Mouse (Mus musculus) embryonic facial prominence, embryonic 15.5 days (tissue): ENCODE results near the gene Ppp2r5e. TPM values are rescaled to one million over a fixed set of nuclear protein-coding genes. Genes with fewer than 3 reads are reported as not detected.

Experiments
- ATAC-seq: fragments of 200-750 bp; cut with Nextera tagmentation; 2 replicates; pipeline ENCODE4 v1.8.0; 2017; ENCODE audit warnings: low read depth, moderate TSS enrichment; ENCODE audit not compliant: insufficient number of reproducible peaks, low FRiP score, low TSS enrichment
- H3K27ac ChIP-seq: fragments of 300-500 bp; sonication (generic); replicated peaks from 2 replicates; pipeline ENCODE4 v1.5.1; 2015; ENCODE audit warnings: mild to moderate bottlenecking, inconsistent platforms
- H3K27me3 ChIP-seq: fragments of 300-500 bp; sonication (generic); 2 replicates; pipeline ENCODE4 v1.6.1; 2015; ENCODE audit warnings: inconsistent platforms
- H3K36me3 ChIP-seq: fragments of 300-500 bp; sonication (generic); 2 replicates; pipeline ENCODE4 v1.6.1; 2015; ENCODE audit warnings: mild to moderate bottlenecking, inconsistent platforms
- H3K4me1 ChIP-seq: fragments of 300-500 bp; sonication (generic); 2 replicates; pipeline ENCODE4 v1.6.1; 2015; ENCODE audit warnings: inconsistent platforms
- H3K4me2 ChIP-seq: fragments of 300-500 bp; sonication (generic); replicated peaks from 2 replicates; pipeline ENCODE4 v1.6.1; 2015; ENCODE audit warnings: mild to moderate bottlenecking, inconsistent platforms
- H3K4me3 ChIP-seq: fragments of 300-500 bp; sonication (generic); replicated peaks from 2 replicates; pipeline ENCODE4 v1.5.1; 2015; ENCODE audit warnings: mild to moderate bottlenecking, inconsistent platforms
- H3K9ac ChIP-seq: fragments of 300-500 bp; sonication (generic); 2 replicates; pipeline ENCODE4 v1.6.1; 2015; ENCODE audit warnings: inconsistent platforms
- H3K9me3 ChIP-seq: fragments of 300-500 bp; sonication (generic); replicated peaks from 2 replicates; pipeline ENCODE4 v1.6.1; 2016; ENCODE audit warnings: inconsistent platforms
- WGBS: fragments of 180-500 bp; shearing (Covaris S2); methylation state at CpG from one replicate; pipeline ENCODE4 v1.1.7; 2015; 5-methylcytosine and 5-hydroxymethylcytosine counted together
- polyA plus RNA-seq: library from polyadenylated mRNA; unstranded; fragments of >200 nt; fragmentation: Nextera tagmentation; extraction: Ambion mirVana; gene quantifications from 2 replicates; pipeline ENCODE4 v1.2.1, GENCODE M21; 2015

Gene Ppp2r5e
- polyA plus RNA-seq, 1 experiment from 2014 or later, result 12.4 TPM

DNA sequence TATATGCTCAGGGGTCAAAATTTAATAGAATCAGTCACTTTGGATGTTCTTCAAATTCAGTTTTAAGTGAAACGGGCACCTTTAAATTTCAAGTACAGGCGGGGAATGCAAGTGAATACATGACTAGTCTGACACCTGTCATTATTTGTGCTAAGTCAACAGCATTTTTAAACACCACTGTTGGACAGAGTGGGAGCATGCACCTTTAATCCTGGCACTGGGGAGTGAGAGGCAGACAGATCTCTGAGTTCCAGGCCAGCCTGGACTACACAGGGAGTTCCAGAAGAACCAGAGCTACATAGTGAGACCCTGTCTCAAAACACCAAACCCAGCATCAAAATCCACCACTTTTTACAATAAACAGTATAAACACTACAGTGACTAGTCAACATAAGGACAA is 108.5 kb downstream of the Ppp2r5e start:
- H3K9ac ChIP-seq, result no peak overlapping the region
- WGBS, result 79% methylated on average over 2 of the region's 2 CpGs
- H3K9me3 ChIP-seq, result no peaks in the 10 kb centered on the region
- no peak overlapping the region for H3K27ac ChIP-seq
- H3K36me3 ChIP-seq, result peaks cover 8% of the 10 kb centered on the region; the same call in 1 of the 2 replicates
- ATAC-seq, result no peak
- no peaks in the 10 kb centered on the region for H3K27me3 ChIP-seq
- no peaks in the 10 kb centered on the region for H3K4me1 ChIP-seq
- no peak overlapping the region for H3K4me2 ChIP-seq
- no peak overlapping the region for H3K4me3 ChIP-seq

DNA sequence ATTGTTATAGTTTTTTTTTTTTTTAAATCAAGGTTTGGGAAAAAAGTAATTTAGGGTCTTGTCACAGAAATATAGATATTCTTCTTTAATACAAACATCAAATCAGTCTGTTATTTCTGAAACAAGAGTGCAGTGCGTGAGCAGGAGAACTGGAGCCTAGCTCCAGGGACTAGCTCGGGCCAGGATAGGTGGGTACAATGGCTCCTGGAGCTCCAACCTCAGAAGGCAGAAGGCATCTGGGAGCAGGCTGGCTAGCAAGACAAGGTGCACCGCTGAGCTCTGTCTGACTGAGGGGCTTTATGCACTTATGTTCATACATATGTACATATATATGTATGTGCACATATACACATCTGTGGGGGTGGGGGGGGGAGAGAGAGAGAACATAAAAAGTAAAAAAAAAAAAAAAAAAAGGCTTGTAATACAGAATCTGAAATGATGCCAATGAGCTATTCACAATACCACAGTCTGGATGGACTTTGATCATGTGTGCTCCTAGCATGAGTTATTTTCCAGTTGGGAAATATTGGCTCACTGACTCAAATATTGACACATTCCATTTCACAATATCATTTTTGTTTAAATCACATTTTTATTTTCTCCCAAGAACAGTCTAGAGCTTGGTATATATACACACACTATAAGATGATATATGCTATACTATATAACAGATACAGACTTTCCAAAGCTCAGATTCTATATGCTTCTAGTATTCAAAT is 109.3 kb downstream of the Ppp2r5e start:
- Histone ChIP-seq H3K4me1 (no peaks in the 10 kb centered on the region), H3K27me3 (no peaks in the 10 kb centered on the region), H3K9me3 (no peaks in the 10 kb centered on the region), H3K36me3 (peaks cover 8% of the 10 kb centered on the region; the same call in 1 of the 2 replicates), H3K4me3 (no peak overlapping the region), H3K27ac (no peak overlapping the region), H3K9ac (no peak overlapping the region), H3K4me2 (no peak overlapping the region)
- no peak for ATAC-seq
- WGBS, result 91% methylated on average over 3 of the region's 3 CpGs

DNA sequence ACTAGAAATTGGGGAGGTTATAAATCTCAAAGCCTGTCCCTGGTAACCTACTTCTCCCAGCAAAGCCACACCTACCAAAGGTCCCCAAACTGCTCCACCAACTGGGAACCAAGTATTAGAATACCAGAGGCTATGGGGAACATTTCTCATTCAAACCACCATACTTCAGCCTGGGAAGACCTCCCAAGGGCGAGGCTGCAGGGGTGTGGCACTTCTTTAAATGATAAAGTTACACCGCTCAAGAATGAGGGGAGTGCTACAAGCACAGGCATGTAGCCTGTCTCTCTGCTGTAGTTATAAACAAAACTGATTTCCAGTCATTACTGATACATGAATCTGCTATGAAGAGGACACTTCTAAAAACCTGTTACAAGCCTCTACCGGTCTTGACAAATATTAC is 113.3 kb downstream of the Ppp2r5e start:
- Histone ChIP-seq H3K9me3 (no peaks in the 10 kb centered on the region), H3K27me3 (no peaks in the 10 kb centered on the region), H3K4me1 (0 out of 2 replicates have a peak, but pooled peaks cover 3% of the 10 kb centered on the region), H3K9ac (no peak overlapping the region), H3K4me2 (no peak overlapping the region), H3K27ac (no peak overlapping the region), H3K4me3 (no peak overlapping the region), H3K36me3 (peaks cover 2% of the 10 kb centered on the region; the same call in 1 of the 2 replicates)
- WGBS, result 72% methylated on average over 3 of the region's 3 CpGs
- no peak for ATAC-seq

DNA sequence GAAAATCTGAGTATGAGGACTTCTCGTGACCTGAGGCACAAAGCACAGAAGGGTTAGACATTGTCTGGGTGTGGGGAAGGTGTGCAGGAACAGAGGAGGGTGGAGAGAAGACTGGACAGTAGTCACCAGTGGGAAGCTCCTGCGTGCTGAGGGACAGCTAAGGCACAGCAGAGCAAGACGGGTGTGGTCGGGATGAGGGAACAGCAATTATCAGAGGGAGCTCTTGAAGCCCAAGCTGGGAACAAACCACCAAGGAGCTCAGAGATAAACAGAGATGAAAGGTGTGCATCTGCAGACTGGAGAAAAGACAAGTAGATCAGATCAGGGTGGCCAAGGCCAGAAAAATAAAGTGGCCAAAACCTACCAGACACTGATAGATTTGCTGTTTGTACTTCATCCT is 114.0 kb downstream of the Ppp2r5e start:
- no peaks in the 10 kb centered on the region for H3K9me3 ChIP-seq
- no peak overlapping the region for H3K4me2 ChIP-seq
- WGBS, result 94% methylated on average over 4 of the region's 4 CpGs
- ATAC-seq, result no peak
- 0 out of 2 replicates have a peak, but pooled peaks cover 3% of the 10 kb centered on the region for H3K4me1 ChIP-seq
- no peaks in the 10 kb centered on the region for H3K27me3 ChIP-seq
- H3K27ac ChIP-seq, result no peak overlapping the region
- no peak overlapping the region for H3K4me3 ChIP-seq
- H3K36me3 ChIP-seq, result peaks cover 2% of the 10 kb centered on the region; the same call in 1 of the 2 replicates
- H3K9ac ChIP-seq, result no peak overlapping the region

DNA sequence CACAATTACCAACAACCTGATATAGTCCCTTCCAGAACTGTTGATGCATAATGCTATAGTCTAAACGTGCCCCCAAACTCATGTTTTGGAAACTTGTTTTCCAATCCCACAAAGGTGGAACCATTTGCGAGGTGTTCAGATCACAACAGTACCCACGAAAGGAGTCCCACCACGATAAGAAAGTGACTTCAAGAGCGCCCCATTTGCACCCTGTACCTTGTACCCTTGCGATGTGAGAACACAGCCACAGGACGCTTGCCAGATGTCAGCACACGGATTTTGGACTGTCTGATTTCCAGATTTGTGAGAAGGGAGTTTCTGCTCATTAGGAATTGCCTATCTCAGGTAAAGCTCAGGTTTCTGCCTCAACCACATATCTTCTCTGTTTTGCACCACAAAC is 116.0 kb downstream of the Ppp2r5e start:
- H3K4me1 ChIP-seq, result 0 out of 2 replicates have a peak, but pooled peaks cover 3% of the 10 kb centered on the region
- WGBS, result 93% methylated on average over 8 of the region's 8 CpGs
- no peak overlapping the region for H3K27ac ChIP-seq
- no peaks in the 10 kb centered on the region for H3K27me3 ChIP-seq
- H3K4me3 ChIP-seq, result no peak overlapping the region
- ATAC-seq, result no peak
- H3K4me2 ChIP-seq, result no peak overlapping the region
- no peaks in the 10 kb centered on the region for H3K9me3 ChIP-seq
- H3K36me3 ChIP-seq, result no peaks in the 10 kb centered on the region
- H3K9ac ChIP-seq, result no peak overlapping the region

DNA sequence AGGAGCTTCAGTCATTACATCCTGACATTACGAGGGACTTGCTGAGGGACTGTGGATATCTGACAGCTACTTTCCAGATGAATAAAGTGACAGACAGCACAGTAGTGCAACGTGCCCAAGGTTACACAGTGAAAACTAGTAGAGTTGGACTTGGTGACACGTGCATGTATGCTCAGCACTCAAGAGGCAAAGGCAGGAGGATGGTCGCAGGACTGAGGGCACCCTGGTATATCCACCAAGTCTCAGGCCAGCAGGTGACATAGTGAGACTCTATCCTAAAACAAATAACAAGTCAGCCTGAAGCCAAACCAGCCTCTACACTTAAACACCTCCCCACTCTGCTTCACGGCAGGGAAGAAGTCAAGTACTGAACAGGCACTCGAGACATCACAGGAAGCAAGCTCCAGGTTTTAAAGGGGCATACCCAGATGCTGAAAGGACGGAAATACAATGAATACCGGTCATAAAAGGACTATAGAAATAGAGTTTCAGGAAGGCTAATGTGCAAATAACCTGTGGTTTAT is 116.6 kb downstream of the Ppp2r5e start:
- 0 out of 2 replicates have a peak, but pooled peaks cover 3% of the 10 kb centered on the region for H3K4me1 ChIP-seq
- whole genome bisulfite sequencing, result 84% methylated on average over 8 of the region's 8 CpGs
- ATAC-seq, result no peak

DNA sequence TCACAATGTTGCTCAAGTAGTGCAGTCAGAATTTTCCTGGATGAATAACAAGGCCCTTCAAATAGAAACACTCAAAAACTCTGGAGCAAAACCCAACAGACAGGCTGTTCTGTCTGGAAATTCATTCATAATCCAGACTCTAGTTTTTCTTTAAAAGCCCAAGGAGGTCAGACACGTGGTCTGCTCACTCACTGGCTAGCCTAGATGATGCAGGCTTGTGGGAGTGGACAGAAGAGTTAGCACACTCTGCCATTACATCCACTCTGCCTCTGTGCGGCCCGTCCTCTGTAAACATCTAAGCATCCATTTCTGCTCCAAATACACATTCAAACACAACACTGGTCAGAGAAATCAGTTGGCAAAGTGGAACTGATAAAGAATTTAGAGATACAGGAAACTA is 117.4 kb downstream of the Ppp2r5e start:
- Histone ChIP-seq H3K27me3 (no peaks in the 10 kb centered on the region), H3K27ac (no peak overlapping the region), H3K36me3 (no peaks in the 10 kb centered on the region), H3K4me1 (0 out of 2 replicates have a peak, but pooled peaks cover 3% of the 10 kb centered on the region), H3K9ac (no peak overlapping the region), H3K9me3 (no peaks in the 10 kb centered on the region), H3K4me2 (no peak overlapping the region), H3K4me3 (no peak overlapping the region)
- no peak for ATAC-seq
- 87% methylated on average over 3 of the region's 3 CpGs for WGBS

More for the DNA sequence above, 116.6 kb downstream of the Ppp2r5e start:
- Histone ChIP-seq H3K9ac (no peak overlapping the region), H3K4me2 (no peak overlapping the region), H3K9me3 (no peaks in the 10 kb centered on the region), H3K36me3 (no peaks in the 10 kb centered on the region), H3K27ac (no peak overlapping the region), H3K27me3 (no peaks in the 10 kb centered on the region), H3K4me3 (no peak overlapping the region)

DNA sequence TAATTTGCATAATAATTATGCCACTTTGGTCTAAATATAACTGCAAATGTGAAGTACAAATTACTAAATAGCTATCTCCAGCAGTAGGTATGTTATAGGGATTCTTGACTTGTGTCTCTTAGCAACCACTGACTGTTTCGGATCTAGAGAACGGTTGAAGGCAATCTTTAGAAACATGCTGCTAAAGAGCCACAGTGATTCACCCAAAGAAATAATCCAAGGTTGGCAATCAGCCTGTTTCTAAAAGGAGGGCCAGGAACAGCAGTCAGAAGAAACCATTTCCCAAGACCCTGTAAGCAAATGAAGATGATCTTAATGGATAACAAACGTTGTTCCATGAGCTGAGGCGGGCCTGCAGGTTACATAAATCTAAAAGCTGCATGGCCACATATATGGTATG is 117.9 kb downstream of the Ppp2r5e start:
- WGBS, result 55% methylated on average over 4 of the region's 4 CpGs
- ATAC-seq, result no peak
- Histone ChIP-seq H3K36me3 (no peaks in the 10 kb centered on the region), H3K4me3 (no peak overlapping the region), H3K27ac (no peak overlapping the region), H3K4me1 (0 out of 2 replicates have a peak, but pooled peaks cover 3% of the 10 kb centered on the region), H3K9me3 (no peaks in the 10 kb centered on the region), H3K4me2 (no peak overlapping the region), H3K9ac (no peak overlapping the region), H3K27me3 (no peaks in the 10 kb centered on the region)

DNA sequence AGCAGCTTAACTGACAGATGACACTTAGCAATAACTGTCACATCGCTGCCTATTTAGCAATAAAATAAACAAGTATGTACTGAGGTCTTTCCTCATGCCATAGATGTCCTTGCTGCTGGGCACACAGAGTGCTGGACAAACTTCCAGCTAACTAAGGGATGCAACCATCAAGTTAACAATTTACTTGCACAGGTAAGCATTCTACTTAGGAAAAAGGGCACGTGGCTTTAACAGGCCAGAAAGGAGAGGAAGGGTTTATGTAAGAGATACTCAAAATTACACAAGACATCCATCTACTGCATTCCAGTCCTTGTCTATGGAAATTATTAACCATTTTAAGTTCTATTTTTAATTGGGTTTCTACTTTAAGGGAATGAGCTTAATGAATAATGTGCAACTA is 123.0 kb downstream of the Ppp2r5e start:
- WGBS, result 88% methylated on average over 2 of the region's 2 CpGs
- no peak overlapping the region for H3K4me2 ChIP-seq
- no peaks in the 10 kb centered on the region for H3K27me3 ChIP-seq
- H3K36me3 ChIP-seq, result no peaks in the 10 kb centered on the region
- no peaks in the 10 kb centered on the region for H3K4me1 ChIP-seq
- no peak overlapping the region for H3K4me3 ChIP-seq
- no peak for ATAC-seq
- no peak overlapping the region for H3K27ac ChIP-seq
- no peak overlapping the region for H3K9ac ChIP-seq
- H3K9me3 ChIP-seq, result no peaks in the 10 kb centered on the region

DNA sequence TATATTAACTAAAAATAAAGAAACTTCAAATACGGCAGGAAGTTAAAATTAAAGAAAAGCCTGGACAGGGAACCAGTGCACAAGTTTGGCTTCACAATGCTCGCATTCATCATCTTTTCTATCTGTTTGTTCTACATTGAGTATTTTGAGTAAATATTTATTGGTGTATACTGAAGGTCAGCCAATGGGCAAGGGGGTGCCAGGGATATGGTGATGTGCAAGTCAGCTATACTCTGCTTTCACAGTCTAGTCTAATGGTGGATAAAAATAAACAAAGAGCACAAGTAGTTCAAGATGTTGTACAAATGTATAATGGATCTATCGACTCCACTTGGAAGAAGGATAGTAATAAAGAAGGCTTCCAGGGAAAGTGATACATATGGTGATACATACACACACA is 123.9 kb downstream of the Ppp2r5e start:
- Histone ChIP-seq H3K4me2 (no peak overlapping the region), H3K27ac (no peak overlapping the region), H3K9me3 (no peaks in the 10 kb centered on the region), H3K4me1 (no peaks in the 10 kb centered on the region; the same call in 1 of the 2 replicates), H3K27me3 (no peaks in the 10 kb centered on the region), H3K9ac (no peak overlapping the region), H3K4me3 (no peak overlapping the region), H3K36me3 (no peaks in the 10 kb centered on the region)
- ATAC-seq, result no peak
- WGBS, result 73% methylated on average over 3 of the region's 3 CpGs

DNA sequence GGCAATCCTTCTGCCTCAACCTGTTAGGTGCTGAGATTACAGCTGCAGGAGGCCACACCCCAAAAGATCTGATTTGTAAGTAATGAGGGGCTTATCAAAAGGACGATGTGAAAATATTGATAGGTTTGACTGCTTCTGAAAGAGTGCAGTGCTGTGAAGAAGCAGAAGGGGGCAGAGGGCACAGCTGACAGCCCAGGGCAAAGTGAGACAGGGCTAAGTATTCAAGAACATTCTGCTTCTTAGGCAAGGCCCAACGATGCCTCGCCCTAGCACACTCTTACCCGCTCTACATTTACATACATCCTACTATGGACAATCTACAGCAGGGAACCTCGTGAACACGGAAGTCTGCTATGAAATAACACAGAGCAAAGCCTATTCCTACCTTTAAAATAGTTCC is 128.2 kb downstream of the Ppp2r5e start:
- H3K36me3 ChIP-seq, result peaks cover 17% of the 10 kb centered on the region
- H3K4me2 ChIP-seq, result no peak overlapping the region
- no peak overlapping the region for H3K4me3 ChIP-seq
- H3K9ac ChIP-seq, result no peak overlapping the region
- H3K4me1 ChIP-seq, result no peaks in the 10 kb centered on the region; the same call in 1 of the 2 replicates
- ATAC-seq, result no peak
- H3K9me3 ChIP-seq, result no peaks in the 10 kb centered on the region
- no peaks in the 10 kb centered on the region for H3K27me3 ChIP-seq
- peak overlapping the region; percentile 58 for H3K27ac ChIP-seq
- 71% methylated on average over 6 of the region's 6 CpGs for WGBS
